Mouse (Mus musculus) spleen, adult 2 months (tissue): ENCODE results near the gene Tada2b.

Experiments
- CTCF ChIP-seq: fragments of 200-500 bp; IDR thresholded peaks from 2 replicates; pipeline ENCODE4 v1.5.1; 2011; ENCODE audit warnings: mild to moderate bottlenecking, inconsistent platforms; ENCODE audit not compliant: insufficient read depth, insufficient read length, insufficient replicate concordance; ENCODE audit errors: extremely low read depth
- POLR2A ChIP-seq: fragments of 200-500 bp; IDR thresholded peaks from 2 replicates; pipeline ENCODE4 v1.6.1; 2011; ENCODE audit warnings: low read depth, low read length, inconsistent platforms

GRCm38 (mm10) chr5:36523219-36523703 lies 39.2 kb upstream of the Tada2b start:
- TF ChIP-seq POLR2A (no peak), CTCF (no peak)
